Mouse (Mus musculus): ENCODE data around the gene Glipr1l2. TPM values are rescaled to one million over a fixed set of nuclear protein-coding genes. Genes with fewer than 3 reads are reported as not detected.

Gene Glipr1l2
- polyA plus RNA-seq, 1 experiment, result not detected

DNA sequence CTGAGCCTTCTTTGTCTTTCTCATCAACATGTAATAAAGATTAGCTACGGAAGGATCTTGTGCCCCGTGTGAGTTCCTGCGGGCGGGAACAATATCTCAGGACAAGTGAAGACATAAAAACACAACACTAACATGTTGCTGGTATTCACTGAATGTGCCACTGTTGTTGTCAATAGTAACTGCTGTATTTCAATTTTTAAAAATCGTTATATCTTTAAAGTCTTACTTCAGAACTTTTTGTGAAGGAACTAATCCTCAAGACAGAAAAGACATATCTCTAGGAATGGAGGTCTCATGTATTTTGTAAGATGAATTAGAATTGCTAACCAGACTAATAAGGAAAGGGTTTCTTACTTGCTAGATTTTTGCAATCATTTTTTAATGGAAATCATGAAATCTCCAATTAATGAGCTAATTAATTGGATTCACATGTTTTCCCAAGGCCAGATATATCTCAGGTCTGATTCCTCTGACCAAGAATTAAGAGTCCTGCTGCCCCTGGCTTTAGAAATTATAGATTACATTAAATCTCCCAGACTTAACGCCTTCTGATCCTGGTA, 55.8 kb downstream of the Glipr1l2 start:
- 40% methylated on average over 6 of the region's 6 CpGs for WGBS
- H3K27me3 ChIP-seq (ENCODE audit: control insufficient read depth, insufficient read depth, low read length), result no peaks in the 10 kb centered on the region

DNA sequence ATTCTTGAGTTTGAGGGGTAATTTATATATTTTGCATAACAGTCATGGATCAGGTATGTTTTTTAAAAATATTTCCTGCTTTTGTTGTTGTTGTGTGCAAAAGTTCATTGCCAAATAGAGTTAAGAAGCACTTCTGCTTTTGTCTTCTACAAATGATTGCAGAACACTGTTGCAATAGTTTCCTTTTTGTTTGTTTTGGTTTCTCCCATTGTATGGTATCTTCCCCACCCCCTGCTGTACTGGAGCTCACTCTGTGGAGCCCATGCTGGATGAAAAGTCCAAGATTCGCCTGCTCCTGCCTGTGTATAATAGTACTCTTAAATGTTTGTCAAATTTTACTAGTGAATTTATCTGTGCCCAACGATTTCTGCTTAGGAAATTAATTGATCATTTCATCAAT, 56.7 kb downstream of the Glipr1l2 start:
- no peak overlapping the region for H3K27ac ChIP-seq (ENCODE audit: control insufficient read depth, insufficient read depth, low read length)
- H3K36me3 ChIP-seq (ENCODE audit: control insufficient read depth, insufficient read depth, low read length), result no peaks in the 10 kb centered on the region
- no peaks in the 10 kb centered on the region for H3K27me3 ChIP-seq (ENCODE audit: control insufficient read depth, insufficient read depth, low read length)
- H3K4me1 ChIP-seq (replicated peaks; ENCODE audit: control insufficient read depth, insufficient read depth, low read length), result no peaks in the 10 kb centered on the region
- TF ChIP-seq POLR2A (IDR thresholded peaks at IDR 0.05; ENCODE audit: control insufficient read depth, extremely low read depth, insufficient read depth, low read length, poor library complexity) (no peak), CTCF (IDR thresholded peaks at IDR 0.05; ENCODE audit: borderline replicate concordance, control insufficient read depth, extremely low read depth, insufficient read depth, low read length, poor library complexity) (no peak)
- 67% methylated on average over 2 of the region's 2 CpGs for WGBS
- H3K4me3 ChIP-seq (ENCODE audit: control insufficient read depth, insufficient read depth, low read length), result no peak overlapping the region
- DNase-seq, result no peak

More for the DNA sequence above, 55.8 kb downstream of the Glipr1l2 start:
- H3K4me3 ChIP-seq (ENCODE audit: control insufficient read depth, insufficient read depth, low read length), result no peak overlapping the region
- TF ChIP-seq POLR2A (IDR thresholded peaks at IDR 0.05; ENCODE audit: control insufficient read depth, extremely low read depth, insufficient read depth, low read length, poor library complexity) (no peak), CTCF (IDR thresholded peaks at IDR 0.05; ENCODE audit: borderline replicate concordance, control insufficient read depth, extremely low read depth, insufficient read depth, low read length, poor library complexity) (no peak)
- H3K27ac ChIP-seq (ENCODE audit: control insufficient read depth, insufficient read depth, low read length), result no peak overlapping the region
- no peaks in the 10 kb centered on the region for H3K36me3 ChIP-seq (ENCODE audit: control insufficient read depth, insufficient read depth, low read length)
- DNase-seq, result no peak
- H3K4me1 ChIP-seq (replicated peaks; ENCODE audit: control insufficient read depth, insufficient read depth, low read length), result no peaks in the 10 kb centered on the region

Other genes starting within 250 kb of the Glipr1l2 start
- 8.1 and 8.9 TPM in 2 replicates for gene Krr1, start 110.7 kb upstream of the Glipr1l2 start, polyA plus RNA-seq (2012; rRNA removed)
- 40.5 and 62.2 TPM in 2 replicates for gene Glipr1, start 80.7 kb upstream of the Glipr1l2 start, polyA plus RNA-seq (2012; rRNA removed)
- not detected in 2 replicates for gene Glipr1l1, start 23.2 kb upstream of the Glipr1l2 start, polyA plus RNA-seq (2012; rRNA removed)
- gene Glipr1l3, start 77.0 kb downstream of the Glipr1l2 start, polyA plus RNA-seq (2012; rRNA removed), result not detected in 2 replicates
- not detected in 2 replicates for gene Caps2, start 80.3 kb downstream of the Glipr1l2 start, polyA plus RNA-seq (2012; rRNA removed)
- 0.07 and 0.10 TPM in 2 replicates for gene Kcnc2, start 187.8 kb downstream of the Glipr1l2 start, polyA plus RNA-seq (2012; rRNA removed)

All from thymus, adult 2 months (tissue).